Mouse (Mus musculus) layer of hippocampus, adult 2 months (tissue): ENCODE results near the gene Cipc. TPM values are rescaled to one million over a fixed set of nuclear protein-coding genes. Genes with fewer than 3 reads are reported as not detected.
A peak's percentile ranks its signal among the peaks of the same experiment; 100 is the strongest.

Source experiments
- DNase-seq, 2 experiments: peaks; one replicate each; pipeline ENCODE4 v3.0.0; 2022; ENCODE audit warnings: low spot score in 2 of 2
- H3K27ac ChIP-seq: fragments of 200-600 bp; 2 replicates; pipeline ENCODE4 v1.8.1; 2022
- H3K4me3 ChIP-seq: fragments of 200-600 bp; 2 replicates; pipeline ENCODE4 v1.8.1; 2022; ENCODE audit warnings: mild to moderate bottlenecking
- CTCF ChIP-seq: fragments of 200-600 bp; conservative IDR thresholded peaks from 2 replicates; pipeline ENCODE4 v1.8.1; 2022; ENCODE audit warnings: antibody characterized with exemption, mild to moderate bottlenecking, moderate library complexity
- total RNA-seq, 2 experiments: library from RNA; stranded (reverse); gene quantifications; 2 replicates each; pipeline ENCODE4 v1.2.3; 2021

The Cipc gene
- total RNA-seq, 2 experiments from 2014 or later, result 73.4 to 83.6 TPM

DNA sequence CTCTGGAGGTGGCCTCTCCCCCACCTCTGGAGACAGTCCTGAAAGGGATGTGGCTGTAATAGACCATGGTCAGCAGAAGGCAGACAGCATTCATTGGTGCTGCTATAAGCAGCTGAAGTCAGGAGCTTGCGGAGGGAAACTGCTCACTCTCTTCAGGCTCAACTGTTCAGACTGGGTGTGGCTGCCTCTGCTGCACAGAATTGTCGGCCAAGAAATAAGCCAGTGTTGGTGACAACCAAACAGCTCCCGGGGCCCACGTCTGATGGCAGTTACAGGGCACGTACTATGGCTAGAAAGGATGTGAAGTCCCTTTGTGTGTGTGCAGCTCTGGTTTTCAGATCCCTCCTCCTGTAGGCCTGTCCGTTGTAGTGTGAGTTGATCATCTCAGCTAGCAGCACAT, 32.1 kb upstream of the Cipc start:
- no peak overlapping the region for H3K4me3 ChIP-seq
- no peak for TF ChIP-seq CTCF
- no peak for DNase-seq
- H3K27ac ChIP-seq, result no peak overlapping the region

DNA sequence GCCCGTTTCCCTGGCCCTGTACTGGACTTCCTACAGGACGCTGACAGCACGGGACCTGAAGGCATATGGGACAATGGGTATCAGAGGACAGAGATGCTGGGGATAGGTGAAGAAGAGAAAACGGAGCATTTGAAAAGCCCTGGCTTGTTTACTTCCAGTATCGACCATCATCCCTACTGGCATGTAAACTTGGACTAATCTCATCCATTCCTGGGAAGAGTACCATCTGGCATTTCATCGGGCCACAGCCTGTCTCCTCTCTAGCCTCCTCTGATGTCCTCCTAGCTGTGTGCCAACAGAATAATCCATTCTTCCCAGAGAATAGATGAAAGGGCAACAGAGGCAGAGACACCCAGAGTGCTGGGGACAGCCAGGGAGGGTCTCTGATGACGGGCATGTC, 31.2 kb upstream of the Cipc start:
- H3K4me3 ChIP-seq, result no peak overlapping the region
- H3K27ac ChIP-seq, result no peak overlapping the region
- TF ChIP-seq CTCF, result no peak
- DNase-seq, result no peak

DNA sequence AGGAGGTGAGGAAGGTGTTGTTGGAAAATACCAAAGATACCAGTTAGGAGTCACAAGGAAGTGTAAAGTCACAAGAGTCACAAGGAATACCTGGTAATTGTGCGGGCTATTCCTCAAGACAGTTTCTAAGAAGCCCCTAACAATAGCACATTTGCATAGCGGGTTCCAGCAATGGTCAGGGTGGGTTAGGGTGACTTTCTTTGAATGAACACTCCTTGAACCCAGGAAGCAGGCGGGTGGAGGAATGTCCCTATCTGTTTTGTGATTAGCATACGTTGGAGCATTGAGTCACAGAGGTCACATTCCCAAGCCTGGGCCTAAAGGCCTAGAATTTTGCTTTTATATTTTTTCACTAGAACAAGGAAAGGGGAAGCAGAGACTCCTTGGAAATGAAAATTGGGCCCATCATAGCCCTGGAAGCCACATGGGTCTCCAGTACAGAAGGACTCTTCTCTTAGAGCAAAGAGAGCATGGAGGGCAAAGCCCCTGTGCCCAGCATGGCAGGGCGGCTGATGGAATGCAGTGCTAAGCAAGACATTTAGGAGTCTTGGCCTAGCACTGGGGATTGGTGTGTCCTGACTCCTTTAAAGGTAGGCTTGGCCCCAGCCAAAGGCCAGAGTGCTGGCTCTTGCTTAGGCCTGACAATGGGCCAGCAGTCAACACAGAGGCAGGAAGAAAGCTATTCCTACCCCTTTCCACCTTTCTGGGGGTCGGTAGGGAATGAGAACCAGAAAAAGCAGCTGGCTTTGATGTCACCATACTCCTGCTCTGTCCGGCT, 29.9 kb upstream of the Cipc start:
- TF ChIP-seq CTCF, result no peak
- no peak for DNase-seq
- Histone ChIP-seq H3K4me3 (no peak overlapping the region), H3K27ac (no peak overlapping the region)

DNA sequence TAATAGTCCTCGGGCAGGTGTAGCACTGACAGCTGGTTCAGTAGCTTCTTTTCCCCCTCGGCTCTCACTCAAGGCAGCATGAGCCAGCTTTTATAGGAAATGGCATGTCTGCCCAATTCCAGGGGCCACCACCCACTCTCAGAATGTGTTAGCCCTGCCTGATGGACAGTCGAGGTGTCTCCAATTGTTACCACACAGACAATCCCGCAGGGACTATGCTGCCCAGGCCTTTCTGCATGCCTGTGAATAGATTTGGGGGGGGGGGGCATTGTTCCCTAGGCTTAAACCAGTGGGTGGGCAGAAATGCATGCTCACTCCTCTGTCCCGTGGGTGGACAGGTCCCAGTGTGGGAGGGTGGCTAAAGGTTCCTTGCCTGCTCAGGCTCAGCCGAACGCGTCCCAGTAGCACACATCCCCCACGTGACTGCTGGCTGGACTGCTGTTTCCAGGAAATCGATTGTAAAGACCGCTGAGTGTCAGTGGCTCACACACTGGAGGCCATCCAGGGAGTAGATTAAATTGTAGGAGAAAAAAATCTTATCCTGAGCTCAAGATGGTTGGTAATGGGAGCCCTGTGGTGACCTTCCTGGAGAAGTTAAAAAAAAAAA, 28.4 kb upstream of the Cipc start:
- TF ChIP-seq CTCF, result no peak
- DNase-seq, result no peak
- H3K4me3 ChIP-seq, result no peak overlapping the region
- peak overlapping the region; percentile 19; the same call in 1 of the 2 replicates for H3K27ac ChIP-seq

DNA sequence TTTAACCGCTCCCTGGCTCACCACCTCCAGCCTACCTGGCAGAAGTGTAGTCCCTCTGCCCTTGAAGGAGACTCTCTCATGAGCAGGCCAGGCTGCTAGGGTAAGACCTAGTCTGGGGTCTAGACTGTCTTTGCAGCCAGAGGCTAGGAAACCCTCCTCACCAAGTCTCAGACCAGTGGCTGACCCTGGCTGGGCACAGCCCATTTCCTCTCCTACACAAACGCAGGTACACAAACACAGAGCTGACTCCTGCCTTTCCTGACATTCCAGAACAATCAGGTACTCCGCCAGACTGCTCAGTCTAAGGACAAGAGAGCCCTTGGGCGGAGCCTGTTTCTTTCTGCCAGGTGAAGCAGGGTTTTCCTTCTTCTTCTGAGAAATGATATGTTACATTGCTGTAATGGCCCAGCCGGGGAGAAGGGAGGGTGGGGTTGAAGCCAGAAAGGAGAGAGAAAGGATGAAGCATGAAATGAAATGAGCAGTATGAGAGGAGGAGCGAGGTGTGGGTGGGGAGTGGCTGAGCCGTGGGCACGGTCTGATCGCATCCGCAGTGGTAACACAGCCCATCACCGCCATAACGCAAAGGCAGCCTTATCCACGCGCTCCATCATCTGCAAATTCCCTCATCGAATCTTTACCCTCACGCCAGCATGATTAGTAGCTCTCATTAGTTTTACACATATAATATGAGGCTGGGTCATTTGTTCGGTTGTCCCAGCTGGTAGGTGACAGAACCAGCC, 27.7 kb upstream of the Cipc start:
- H3K4me3 ChIP-seq, result no peak overlapping the region
- 0 out of 2 replicates have a peak overlapping the region, but pooled peaks have one; percentile 12 for H3K27ac ChIP-seq
- no peak for TF ChIP-seq CTCF
- DNase-seq, result no peak

DNA sequence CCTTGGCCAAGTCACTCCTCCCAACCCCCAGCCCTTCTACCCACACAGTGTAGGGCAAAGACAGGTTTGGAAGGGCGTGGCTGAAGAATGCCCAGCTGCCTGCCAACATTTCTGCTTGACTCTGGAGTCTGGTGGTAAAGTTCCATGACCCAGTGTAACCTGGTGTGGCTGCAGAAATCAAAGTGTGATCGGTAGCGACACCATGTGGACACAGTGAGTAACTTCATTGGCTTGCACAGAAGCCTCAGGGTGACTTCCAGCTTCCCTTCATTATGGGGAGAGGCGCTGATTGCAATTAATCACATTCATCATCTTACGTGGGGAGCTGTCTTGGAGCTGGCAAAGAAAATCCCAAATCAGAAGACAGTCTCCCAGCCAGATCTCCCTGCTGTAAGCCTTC, 23.0 kb upstream of the Cipc start:
- peak; percentile 97 for TF ChIP-seq CTCF
- Histone ChIP-seq H3K4me3 (no peak overlapping the region), H3K27ac (peak overlapping the region; percentile 70)
- DNase-seq, result peak; percentile 69 to 83

DNA sequence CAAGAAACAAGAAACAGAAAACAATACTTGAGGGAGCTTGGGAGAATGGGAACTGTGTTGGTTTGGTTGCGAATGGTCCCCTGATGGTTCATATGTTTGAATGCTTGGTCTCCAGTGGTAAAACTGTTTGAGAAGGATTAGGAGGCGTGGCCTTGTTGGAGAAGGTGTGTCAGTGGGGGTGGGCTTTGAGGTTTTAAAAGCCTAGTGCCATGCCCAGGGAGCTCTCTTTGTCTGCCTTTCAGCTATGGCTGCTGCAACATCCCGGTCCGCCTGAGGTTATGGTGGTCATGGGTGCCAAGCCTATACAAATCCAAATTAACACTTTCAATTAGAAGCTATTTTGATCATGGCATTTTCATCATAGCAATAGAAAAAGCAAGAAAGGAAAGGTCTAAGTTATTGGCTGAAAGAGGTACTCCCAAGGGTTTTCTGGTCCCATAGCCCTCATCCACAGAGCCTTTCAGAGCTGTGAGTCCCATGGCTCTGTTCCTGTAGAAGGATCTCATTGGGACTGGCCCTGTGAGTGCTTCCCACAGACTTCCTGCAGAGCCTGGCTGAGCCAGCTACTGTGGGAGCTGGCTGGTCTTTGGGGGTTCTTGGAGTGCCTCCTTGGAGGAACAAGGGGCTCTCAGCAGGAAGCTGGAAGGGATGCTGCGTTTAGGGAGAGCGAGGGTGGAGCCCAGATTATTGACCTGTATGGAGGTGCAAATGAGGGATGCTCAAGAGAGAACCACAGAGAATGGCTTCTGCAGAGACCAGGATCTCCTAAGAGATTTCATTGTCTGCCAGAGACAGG, 15.7 kb upstream of the Cipc start:
- H3K4me3 ChIP-seq, result no peak overlapping the region
- no peak for DNase-seq
- TF ChIP-seq CTCF, result no peak
- H3K27ac ChIP-seq, result peak overlapping the region; percentile 84

DNA sequence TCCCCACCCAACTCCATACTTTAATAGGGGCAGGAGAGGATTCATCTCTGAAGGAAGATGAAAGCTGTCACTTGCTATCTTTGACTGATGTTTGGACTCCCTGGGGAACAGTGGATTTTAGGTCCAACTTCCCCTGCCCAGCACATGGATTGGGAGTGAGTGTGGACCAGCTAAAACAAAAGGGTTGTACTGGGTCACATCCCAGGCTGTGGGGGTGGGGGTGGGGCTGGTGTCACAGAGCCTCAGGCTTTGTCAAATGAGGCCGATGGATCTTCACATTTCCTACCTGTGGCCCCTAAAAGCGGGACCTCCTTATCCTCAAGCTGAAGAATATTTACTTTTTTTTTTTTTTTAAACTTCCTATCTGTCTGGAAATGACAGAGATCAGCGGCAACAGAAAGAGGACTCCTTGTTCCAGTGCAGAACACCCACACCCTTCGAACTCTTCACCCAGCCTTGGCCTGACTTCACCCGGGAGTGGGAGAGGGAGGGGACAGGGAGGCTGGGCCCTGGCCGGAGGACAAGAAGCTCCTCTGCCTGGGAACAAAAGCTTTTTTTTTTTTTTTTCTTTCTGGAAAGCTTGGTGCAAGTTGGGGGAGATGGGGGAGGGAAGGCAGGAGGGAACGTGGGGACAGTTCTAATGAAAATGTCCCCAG, 14.8 kb upstream of the Cipc start:
- peak overlapping the region; percentile 84 for H3K27ac ChIP-seq
- DNase-seq, result no peak
- no peak overlapping the region for H3K4me3 ChIP-seq
- no peak for TF ChIP-seq CTCF

DNA sequence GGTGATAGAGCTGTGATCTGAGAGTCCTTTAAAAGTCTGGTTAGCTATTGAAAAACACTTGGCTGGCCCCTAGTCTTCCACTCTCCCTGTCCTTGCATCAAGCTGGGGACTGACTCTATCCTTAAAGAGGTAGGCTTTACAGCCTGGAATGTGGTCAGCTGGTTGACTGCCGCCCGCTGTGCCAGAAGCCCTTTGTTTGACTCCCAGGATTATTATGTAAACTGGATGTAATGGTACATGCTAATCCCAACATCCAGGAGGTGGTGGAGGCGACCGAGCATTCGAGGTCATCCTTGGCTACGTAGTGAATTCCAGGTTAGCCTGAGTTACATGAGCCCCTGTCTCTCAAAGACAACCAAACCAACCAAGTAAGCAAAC, 14.3 kb upstream of the Cipc start:
- TF ChIP-seq CTCF, result no peak
- H3K27ac ChIP-seq, result peak overlapping the region; percentile 84
- no peak for DNase-seq
- no peak overlapping the region for H3K4me3 ChIP-seq

DNA sequence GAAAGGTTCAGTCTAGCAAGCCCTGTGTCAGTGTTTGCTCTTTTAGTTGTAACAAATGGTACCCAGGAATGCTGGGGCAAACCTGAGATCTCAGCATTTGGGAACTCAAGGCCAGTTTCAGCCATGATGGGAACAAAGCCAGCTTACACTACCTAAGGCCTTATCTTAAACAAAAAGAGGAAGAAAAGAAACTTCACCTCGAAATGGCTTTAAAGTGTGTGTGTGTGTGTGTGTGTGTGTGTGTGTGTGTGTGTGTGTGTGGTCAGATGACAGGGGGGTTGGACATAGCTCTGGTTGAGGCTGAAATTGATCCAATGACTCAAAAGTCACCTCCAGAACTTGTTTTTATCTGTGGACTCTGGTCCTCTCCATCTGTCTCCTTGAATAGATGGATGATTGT, 12.1 kb upstream of the Cipc start:
- Histone ChIP-seq H3K27ac (no peak overlapping the region), H3K4me3 (no peak overlapping the region)
- no peak for DNase-seq
- TF ChIP-seq CTCF, result no peak

DNA sequence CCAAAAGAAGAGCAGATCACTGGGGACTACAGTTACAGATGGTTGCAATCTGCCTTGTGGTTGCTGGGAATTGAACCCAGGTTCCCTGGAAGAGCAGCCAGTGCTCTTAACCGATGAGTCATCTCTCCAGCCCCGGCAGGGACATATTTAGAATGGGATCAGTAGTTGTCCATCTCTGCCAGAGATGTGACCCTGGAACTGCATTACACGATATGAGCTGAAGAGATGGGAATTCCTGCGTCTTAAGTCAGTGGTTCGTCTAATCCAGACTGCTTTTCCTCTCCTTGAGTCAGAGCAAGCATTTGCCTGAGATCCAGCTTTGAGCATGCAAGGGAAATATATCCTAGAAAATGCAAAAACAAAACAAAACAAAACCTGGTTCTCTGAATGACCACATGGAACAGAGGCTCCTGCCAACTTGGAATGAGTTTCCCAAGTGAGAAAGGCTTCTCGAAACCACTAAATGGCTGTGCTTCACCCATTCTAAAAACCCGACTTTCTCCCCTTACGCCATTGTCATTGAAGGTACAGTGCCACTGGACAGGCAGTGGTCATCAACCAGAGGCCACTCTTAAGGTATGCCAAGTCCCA, 11.1 kb upstream of the Cipc start:
- no peak overlapping the region for H3K27ac ChIP-seq
- no peak for TF ChIP-seq CTCF
- no peak overlapping the region for H3K4me3 ChIP-seq
- DNase-seq, result no peak
